Mouse (Mus musculus) T-helper 2 cell (primary cell): ENCODE measurements around the gene Lhx6.
"Not testable (repeated sequence)": the region's sequence is repeated elsewhere in the genome, so short reads cannot be mapped to it uniquely, and the experiment has no call there.

Source experiments
- in situ Hi-C: fragments of 300-600 bp; cut with MboI, MseI; formaldehyde crosslinking; loops from one replicate; pipeline ENCODE4 v1.15.1; 2025; ENCODE audit warnings: high pct_unique_total_duplicates

Lhx6 gene

DNA sequence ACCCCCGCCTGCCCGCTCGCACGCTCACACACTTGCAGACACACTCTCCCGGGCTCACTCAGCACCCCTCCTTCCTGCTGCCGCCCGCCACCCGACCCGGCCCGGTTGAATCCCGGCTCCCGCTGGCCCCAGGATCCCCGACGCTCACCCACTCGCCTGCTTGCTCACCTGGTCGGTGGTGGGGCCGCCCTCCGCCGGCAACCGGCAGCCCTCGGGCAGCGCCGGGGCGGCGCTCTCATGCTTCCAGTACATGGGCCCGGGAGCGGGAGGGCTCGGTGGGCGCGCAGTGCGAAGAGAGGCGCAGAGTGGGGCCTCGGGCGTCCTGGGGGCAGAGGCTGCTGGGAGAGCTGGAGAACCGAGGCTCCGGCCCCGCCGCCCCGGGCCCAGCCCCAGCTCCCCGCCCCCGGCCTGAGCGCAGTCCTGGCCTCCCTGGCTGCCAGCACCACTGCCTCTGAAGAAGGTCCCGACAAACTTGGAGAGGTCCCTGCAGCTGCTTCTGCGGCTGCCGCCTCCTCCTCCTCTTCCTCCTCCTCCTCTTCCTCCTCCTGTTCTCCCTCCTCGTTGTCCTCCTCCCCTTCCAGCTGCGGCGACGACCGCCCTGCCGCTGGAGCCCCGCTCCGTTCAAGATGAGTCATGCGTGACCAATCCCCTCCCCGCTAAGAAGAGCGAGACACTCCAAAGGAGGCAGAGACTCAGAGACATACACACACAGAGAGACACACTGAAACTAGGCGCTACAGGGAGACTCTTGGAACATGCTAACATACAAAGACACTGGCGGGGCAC, at the start of gene Lhx6:
Lhx6 (minus strand) TSS at position 453 of the 786 bp plus-strand sequence.
- in situ Hi-C loops = no loop called here

DNA sequence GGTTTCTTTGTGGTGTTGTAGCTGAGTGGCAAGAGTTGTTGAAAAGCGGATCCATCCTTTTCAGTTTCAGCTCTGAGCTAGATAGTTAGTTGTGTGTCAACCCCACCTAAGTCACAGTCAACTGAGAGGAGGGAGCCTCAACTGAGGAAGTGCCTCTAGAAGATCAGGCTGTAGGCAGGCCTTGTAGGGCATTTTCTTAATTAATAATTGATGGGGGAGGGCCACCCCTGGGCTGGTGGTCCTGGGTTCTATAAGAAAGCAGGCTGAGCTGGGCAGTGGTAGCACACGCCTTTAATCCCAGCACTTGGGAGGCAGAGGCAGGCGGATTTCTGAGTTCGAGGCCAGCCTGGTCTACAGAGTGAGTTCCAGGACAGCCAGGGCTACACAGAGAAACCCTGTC, 47.2 kb upstream of the Lhx6 start:
- in situ Hi-C loops = not testable (repeated sequence)

DNA sequence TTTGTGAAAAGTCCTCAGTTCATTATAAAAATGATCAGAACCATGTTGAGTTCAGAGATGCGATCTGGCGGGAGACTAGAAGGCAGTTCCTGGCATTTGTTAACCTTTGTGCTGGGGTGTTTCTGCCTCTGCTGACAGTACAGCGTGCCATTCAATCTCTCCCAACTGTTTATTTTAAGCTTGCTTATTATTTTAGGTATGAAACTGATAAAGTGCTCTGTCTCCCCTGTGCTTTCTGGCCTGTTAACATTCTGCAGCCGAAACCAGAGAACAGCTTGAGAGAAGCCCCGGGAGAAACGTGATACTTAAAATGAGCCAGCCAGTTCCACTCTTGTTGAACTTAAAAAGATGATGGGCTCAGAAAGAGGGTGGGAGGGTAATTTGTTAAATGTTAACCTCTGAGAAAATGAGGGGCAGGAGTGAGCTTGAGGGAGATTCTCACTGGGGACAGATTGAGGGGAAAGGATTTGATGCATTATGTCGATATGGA, 43.7 kb upstream of the Lhx6 start:
- in situ Hi-C loops = no loop called here

DNA sequence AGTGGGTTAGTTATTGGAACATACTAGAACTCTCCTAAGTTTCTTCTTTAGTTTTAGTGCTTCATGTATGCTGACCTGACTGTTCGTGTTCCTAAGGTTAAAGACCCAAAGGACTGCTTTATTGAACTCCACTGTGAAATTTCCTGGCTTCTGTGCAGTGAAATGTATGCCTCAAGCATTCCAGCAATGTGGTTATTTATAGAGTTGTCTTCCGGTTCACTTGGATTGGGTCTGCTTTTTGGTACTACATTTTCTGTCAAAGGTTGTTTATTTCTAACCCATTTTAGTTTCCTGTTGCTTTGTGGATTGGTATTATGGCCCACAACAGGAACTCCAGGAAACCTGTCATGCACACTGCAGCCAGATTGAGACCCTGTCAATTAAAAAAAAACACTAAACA, 33.9 kb upstream of the Lhx6 start:
- in situ Hi-C loops = no loop called here

DNA sequence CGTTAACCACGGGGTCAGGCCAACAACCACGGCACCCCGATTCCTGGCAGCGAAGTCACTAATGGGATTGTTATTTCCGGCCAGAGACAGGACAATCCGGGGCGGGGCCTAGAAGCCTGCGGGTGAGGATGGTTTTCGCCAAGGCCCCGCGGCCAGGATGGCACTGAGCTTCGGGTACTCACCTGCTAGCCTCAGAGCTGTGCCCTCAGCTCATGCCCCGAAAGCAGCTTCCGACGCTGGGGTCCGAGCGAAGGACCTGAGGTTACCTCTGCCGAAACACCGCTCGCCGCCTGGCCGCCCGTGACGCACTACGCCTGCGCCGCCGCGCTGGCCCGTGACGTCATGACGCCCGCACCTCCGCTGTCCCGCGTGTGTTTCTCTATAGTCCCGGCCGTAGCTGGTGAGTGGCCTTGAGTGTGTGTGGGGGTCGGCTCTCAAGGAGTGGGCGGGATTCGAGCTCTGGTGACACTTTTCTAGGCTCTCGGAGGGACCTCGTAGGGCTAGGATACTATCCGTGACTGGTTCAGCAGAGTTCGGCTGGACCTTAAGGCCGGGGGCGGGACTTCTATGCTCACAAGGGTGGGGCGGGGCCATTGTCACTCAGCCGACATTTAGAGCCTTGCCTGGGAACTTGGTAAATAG, 31.2 kb upstream of the Lhx6 start, which contains the start of the genes Mrrf and Rbm18:
Mrrf (plus strand) TSS at position 90 of the 642 bp plus-strand sequence.
Rbm18 (minus strand) TSS at position 474 of the 642 bp plus-strand sequence.
- in situ Hi-C loops = no loop called here

DNA sequence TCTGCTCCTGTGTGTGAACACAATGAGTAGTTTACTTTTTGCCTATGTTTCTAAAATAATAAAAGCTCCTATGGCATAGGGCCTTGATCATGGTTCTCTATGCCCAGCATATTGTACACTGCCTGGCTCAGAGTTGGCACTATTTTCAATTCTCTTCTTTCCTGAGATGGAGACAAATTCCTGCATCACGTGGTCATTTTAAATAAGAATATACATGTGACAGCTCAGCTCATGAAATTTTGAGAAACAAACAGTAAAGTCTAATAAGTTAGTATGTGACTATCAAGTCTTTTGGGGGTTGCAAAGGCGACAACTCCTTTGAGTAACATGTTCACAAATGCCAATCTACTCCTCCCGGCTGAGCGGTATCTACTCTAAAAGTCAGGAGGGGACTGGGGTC, 30.7 kb upstream of the Lhx6 start:
- in situ Hi-C loops = no loop called here

DNA sequence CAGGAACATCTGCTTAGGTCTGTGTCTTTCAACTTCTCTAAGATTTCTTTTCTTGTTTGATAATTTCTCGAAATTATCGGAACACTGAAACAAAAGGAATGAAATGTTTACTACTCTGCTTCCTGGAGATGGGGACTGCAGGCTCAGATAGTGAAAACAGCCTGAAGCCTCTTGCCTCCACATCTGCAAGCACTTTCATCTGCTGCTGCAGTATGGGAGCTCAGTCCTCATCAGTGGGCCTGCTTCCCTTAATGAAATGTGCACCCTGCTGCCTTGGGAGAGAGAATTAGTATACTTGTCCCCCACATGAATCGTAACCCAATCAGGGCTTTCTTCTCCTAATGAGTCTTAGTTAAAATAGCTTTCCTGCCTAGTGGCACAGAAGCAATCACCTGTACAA, 23.8 kb upstream of the Lhx6 start:
- in situ Hi-C loops = loop anchor here (10.0 kb wide), 1 partner anchor 846 kb away; no protein-coding TSS in a partner anchor

DNA sequence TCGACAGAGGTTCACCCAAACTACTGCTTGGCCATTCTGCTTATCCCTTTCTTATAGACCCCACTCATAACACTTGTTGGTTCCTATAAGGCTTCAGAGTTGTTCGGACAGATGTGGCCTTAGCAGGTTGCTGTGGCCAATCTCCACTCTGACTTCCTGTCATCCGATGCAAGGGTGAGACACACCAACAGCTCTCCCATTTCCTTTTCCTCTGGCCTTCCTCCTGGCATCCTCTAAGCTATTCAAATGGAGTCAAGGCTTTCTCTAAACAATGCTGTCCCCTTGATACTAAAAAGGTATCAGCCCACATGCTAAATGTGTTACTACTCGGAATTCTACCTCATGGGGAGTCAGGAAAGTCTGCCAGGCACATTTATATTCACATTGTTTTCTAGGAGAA, 22.8 kb upstream of the Lhx6 start:
- in situ Hi-C loops = loop anchor here (10.0 kb wide), 1 partner anchor 847 kb away; no protein-coding TSS in a partner anchor

DNA sequence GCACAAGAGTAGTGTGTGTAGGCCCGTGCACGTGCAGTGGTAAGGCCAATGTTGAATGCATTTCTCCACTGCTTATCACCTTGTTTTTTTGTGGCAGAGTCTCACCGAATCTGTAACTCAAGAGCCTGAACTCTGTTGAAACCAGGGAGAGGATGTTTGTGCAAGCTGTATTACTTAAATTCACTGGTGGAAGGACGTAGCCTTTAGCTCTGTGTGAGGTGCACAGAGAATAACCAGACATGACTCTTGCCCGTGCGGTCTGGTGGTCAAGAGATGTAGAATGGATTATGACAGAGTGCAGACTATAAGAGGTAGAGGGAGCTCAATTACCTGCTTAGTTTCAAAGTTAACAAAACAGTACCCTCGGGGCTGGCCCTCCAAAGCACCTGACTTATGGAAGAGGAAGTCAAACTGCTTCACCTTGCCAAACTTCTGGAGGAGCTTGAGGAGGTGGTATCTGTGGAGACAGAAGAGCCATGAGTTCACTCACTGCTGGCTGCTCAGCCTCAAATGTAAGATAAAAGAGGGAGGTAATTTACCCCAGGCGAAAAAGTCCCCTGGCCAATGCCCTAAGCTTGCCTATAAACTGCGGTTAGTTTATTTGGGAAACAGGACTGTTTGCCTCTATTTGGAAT, 21.7 kb upstream of the Lhx6 start:
- in situ Hi-C loops = loop anchor here (10.0 kb wide), 1 partner anchor 848 kb away; no protein-coding TSS in a partner anchor

DNA sequence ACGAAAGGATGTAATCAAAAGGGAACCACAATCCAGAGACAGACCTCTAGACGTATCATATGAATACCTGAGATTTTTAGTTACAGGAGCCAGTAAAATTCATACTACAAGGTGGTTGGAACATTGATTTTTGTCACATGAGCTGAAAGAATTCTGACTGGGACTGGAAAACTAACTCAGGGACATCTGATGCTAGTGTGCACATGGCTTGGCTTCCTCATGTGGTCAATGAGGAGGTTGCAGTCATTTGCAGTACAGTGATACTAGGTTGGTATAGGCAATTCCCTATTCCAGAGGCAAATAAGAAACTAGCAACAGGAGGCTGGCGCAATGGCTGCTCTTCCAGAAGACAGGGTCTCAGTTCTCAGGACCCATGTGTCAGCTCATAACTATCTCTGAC, 7.4 kb upstream of the Lhx6 start:
- in situ Hi-C loops = no loop called here

DNA sequence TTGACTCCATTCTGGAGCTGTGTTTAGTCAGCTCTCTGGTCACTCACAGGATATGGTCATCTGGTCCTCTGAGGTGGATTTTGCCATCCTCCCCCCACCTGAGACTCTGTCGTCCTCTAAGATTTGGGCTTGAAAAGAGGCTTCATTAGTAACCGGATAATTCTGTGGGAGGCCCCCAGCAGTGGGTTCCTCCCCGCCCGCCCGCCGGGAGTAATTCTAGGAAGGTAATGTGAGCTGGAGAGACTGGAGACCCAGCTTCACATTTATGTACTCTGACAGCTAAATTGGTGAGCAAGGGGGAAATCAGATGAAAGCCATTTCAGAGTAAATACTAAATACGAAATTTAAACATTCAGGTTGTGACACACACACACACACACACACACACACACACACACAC, 3.4 kb upstream of the Lhx6 start:
- in situ Hi-C loops = no loop called here

DNA sequence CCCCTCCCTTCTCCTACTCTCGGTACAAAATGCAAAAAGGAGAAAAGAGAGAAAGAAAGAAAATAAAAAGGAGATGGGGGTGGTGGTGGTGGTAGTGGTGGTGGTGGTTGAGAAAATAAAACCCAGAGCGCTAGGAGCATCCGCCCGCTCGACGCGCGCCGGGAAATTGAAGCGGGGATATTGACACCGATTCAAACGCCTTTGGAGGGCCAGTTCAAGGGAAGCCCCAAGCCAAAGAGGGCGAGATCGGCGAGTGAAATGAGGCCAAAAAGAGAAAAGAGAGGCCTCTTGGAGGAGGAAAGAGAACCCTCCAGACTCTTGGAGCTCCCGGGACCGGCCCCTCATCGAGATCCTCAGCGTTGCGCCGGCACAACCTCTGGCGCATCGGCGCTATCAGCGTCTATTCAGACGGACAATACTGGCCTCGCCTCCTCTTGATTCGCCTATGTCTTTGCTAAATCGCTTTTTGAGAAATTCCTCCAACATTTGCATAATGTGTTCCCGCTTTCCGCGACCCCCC, 712 bp downstream of the Lhx6 start:
- in situ Hi-C loops = no loop called here

DNA sequence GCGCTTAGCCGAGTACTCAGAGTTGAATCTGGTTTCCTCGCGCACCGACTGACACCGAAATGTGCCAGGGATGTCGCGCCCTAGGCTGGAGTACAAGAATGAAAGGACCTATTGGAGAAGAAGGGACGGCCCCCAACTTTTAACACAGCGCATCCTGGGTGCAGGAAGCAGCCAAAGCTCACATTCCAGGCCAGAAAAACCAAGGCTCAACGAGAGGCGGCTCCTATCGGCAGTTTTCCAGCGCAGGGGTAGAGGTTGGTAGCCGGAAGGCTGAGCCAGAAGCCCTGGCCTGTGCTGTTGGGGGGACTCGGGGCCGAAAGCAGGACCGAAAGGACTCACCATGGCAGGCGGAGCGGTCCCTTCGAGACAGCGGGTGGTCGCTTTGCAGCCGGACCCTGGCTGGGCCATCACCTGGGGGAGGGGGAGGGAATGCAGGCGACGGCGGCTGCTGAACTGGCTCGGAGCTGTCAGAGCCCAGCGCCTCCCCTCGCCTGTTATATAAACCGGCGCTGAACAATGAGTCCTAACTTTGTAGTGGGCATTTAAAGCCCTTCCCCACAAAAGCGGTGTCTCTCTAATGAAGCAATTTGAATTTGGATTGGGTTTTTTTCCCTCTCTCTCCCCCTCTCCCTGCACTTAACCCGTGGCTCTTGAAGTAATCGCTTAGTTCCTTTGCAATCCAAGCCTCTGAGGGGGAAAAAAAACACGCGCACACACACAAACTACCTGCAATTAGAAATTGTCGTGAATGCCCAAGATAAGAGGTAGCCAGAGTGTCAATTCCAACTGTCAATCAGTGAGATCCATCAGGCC, 1.4 kb downstream of the Lhx6 start:
- in situ Hi-C loops = no loop called here

DNA sequence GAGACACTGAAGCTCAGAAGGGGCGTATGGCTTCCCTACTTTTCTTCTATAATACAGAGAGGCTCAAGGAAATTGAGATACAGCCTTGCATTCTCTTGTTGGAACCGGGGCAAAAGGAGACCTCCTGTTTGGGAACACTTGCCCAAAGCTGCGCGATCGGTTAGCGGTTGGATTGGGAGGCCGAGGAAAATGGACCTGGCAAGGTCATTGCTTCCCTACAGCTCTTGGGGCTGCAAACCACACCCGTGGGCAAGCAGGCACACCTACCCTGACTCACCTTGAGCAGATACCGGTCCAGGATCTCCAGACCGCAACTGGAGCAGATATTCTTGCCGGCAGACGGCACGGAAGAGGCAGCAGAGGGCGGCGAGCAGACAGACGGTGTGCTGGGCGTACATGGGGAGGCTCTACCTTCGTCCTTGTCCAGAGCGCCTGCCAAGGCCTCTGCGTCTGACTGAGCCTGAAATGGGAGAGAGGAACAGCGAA, 2.1 kb downstream of the Lhx6 start:
- in situ Hi-C loops = no loop called here

DNA sequence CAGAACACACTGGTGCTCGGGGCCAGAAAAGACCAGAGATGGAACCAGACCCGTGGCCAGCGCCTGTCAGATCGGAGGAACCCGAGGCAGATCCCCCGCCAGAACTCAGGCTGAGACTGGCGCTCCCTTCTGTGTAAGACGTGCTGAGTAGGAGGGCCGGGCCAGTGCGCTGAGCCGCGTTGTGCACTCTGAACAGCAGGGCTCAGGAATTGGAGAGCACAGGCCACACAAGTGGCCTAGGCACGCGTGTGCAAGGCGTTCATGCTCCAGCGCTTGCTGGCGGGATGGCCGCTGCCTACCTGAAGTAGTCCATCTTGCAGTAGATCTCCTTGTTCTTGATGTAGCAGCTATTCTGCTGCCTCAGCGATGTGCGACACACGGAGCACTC, 2.7 kb downstream of the Lhx6 start:
- in situ Hi-C loops = no loop called here

DNA sequence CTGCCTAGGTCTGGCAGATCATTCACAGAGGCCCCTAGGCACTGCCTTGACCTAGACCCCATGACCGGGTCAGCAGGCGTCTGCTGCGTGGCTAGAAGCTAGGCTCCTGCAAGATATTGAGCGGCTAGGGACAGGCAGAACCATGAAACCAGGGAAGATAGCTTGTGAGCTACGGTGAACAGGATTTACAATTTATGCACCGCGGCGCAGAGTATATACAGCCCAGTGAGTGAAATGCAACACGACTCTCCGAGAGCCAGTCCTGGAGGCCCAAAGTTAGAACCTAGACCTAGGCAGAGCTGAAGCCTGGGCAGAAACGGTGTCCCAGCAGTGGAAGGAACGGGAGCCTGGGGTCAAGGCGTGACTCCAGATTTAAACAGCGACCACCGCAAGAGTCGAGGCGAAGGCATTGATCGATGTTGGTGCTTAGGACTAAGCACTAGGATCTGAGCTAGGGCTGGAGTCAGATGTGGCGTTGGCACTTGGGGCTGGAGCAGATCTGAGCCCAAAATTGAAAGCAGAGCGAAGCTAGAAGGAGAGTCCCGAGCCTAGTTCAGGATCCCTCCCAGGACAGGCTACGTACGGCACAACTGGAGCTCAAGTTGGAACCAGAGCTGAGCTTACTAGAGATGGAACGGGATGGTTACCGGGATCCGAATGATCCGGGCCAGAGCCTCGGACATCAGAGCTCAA, 3.2 kb downstream of the Lhx6 start:
- in situ Hi-C loops = no loop called here

DNA sequence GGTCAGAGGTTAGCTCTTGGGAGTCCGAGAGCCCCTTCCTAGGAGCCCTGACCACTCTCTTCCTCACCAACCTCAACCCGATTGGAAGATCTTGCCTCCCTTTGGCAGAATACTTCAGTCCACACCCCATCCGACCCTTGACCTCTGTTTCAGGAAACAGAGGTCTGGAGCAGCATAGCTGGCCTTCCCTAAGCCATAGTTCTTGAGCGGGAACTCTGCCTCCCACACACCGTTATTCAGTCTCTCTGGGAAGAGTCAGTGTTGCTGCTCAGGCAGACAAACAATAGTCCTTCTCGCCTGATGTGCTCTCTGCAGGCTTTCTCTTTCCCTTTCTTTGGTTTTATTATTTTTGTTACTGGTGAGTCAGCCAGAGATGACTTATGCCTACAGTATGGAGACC, 5.5 kb downstream of the Lhx6 start:
- in situ Hi-C loops = no loop called here

DNA sequence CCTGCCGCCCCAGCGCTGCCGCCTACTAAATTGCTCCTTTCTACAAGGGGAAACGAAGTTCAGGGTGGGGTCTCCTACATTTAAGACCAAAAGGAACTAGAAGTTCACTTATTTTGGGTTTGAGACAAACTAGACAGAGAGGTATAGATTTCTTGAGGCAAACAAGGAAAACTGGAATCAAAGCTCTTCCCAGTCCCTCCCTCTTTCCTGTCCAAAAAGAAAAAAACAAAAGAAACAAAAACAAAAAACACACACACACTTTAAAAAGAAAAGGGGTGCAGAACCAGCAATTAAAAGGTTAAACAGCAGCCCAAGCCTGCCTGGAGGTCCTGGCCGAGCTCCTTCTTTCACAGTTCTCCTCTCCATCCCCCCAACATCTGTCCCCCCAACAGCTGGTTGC, 7.2 kb downstream of the Lhx6 start:
- in situ Hi-C loops = no loop called here

DNA sequence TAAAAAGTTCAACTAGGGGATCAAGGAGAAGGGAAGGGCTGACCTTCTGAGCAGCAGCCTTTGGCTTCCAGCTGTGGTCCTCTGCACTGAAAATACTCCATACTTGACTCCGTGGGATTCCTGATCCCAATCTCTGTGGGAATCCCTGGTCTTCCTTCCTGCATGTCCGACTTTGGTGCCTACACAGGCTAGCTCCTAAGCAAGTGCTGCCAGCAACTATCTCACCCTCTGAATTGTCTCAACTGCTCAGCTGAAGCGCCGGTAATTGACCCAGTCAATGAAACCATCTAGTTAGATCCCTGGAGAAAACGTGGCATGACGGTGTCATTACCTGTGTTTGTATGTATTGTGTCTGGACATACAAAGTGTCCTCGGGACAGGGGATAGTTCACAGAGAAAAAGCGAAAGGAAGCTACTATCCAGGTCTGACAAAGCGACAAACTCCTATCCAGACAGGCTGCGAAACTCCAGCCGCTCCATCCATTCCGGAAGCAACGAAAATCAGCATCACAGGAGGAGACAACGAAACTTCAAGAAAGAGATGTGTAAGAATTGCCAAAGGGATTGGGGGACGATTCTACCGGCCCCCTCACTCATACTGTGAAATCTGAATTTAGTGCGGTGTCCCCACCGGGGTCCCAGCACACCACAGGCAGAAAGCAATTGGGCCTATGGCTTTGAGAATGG, 7.9 kb downstream of the Lhx6 start:
- in situ Hi-C loops = no loop called here

DNA sequence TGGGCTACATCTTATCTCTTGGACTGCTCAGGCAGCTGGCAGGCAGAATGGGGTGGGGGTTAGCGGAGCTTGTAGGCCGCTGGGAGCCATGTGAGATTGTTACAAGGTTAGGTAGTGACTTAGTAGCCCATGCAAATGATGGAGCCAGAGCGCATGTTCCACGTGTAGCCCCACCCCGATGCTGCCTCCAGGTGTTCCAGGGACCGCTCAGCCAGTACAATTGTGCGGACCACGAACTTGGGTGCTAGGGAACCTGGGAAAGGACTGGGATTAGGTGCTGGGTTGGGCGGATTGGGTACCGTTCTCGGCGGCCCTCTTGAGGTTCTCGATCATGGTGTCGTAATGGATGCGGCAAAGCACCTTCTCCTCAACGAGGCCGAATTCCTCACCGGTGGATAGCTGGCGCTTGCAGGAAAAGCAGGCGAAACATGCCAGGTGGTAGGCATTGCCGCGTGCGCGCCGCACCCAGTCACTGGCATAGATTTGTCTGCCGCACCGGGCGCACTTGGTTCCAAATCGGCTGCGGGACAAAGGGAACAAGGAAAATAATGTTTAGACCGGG, 11.2 kb downstream of the Lhx6 start:
- in situ Hi-C loops = no loop called here
